Mouse (Mus musculus) neural tube, embryonic 12.5 days (tissue): ENCODE measurements around the gene Bsn. TPM values are rescaled to one million over a fixed set of nuclear protein-coding genes. Genes with fewer than 3 reads are reported as not detected.
"Not testable (repeated sequence)": the region's sequence is repeated elsewhere in the genome, so short reads cannot be mapped to it uniquely, and the experiment has no call there.

Source experiments
- ATAC-seq: fragments of 200-750 bp; cut with Nextera tagmentation; 2 replicates; pipeline ENCODE4 v1.8.0; 2017; ENCODE audit warnings: low read depth, mild to moderate bottlenecking, moderate TSS enrichment, moderate library complexity; ENCODE audit not compliant: low FRiP score
- H3K27ac ChIP-seq: fragments of 300-500 bp; sonication (generic); 2 replicates; pipeline ENCODE4 v1.5.1; 2016
- H3K27me3 ChIP-seq: fragments of 300-500 bp; sonication (generic); replicated peaks from 2 replicates; pipeline ENCODE4 v1.6.1; 2016; ENCODE audit warnings: mild to moderate bottlenecking
- H3K36me3 ChIP-seq: fragments of 300-500 bp; sonication (generic); 2 replicates; pipeline ENCODE4 v1.6.1; 2016; ENCODE audit warnings: mild to moderate bottlenecking
- H3K4me1 ChIP-seq: fragments of 300-500 bp; sonication (generic); 2 replicates; pipeline ENCODE4 v1.6.1; 2016
- H3K4me2 ChIP-seq: fragments of 300-500 bp; sonication (generic); replicated peaks from 2 replicates; pipeline ENCODE4 v1.6.1; 2016; ENCODE audit warnings: mild to moderate bottlenecking
- H3K4me3 ChIP-seq: fragments of 300-500 bp; sonication (generic); 2 replicates; pipeline ENCODE4 v1.5.1; 2016
- H3K9ac ChIP-seq: fragments of 300-500 bp; sonication (generic); 2 replicates; pipeline ENCODE4 v1.6.1; 2016; ENCODE audit warnings: mild to moderate bottlenecking
- H3K9me3 ChIP-seq: fragments of 300-500 bp; sonication (generic); 2 replicates; pipeline ENCODE4 v1.6.1; 2016; ENCODE audit warnings: mild to moderate bottlenecking
- WGBS: fragments of 180-500 bp; shearing (Covaris S2); methylation state at CpG from one replicate; pipeline ENCODE4 v1.1.7; 2016; 5-methylcytosine and 5-hydroxymethylcytosine counted together
- polyA plus RNA-seq: library from polyadenylated mRNA; unstranded; fragments of >200 nt; fragmentation: Nextera tagmentation; extraction: Ambion mirVana; gene quantifications from 2 replicates; pipeline ENCODE4 v1.2.1, GENCODE M21; 2016

Bsn gene
- polyA plus RNA-seq, 1 experiment from 2014 or later: 5.3 TPM

- Histone ChIP-seq H3K27me3 (no peaks in the 10 kb centered on the region), H3K4me2 (no peak overlapping the region), H3K9me3 (no peaks in the 10 kb centered on the region), H3K4me1 (0 out of 2 replicates have a peak, but pooled peaks cover 3% of the 10 kb centered on the region), H3K4me3 (no peak overlapping the region), H3K36me3 (no peaks in the 10 kb centered on the region), H3K9ac (no peak overlapping the region), H3K27ac (no peak overlapping the region)
- ATAC-seq: no peak
- 85% methylated on average over 17 of the region's 17 CpGs for WGBS
Observed at GRCm38 (mm10) chr9:108144371-108145270, 45.6 kb downstream of the Bsn start.

GRCm38 (mm10) chr9:108143470-108143869 is 46.7 kb downstream of the Bsn start:
- peaks cover 9% of the 10 kb centered on the region for H3K36me3 ChIP-seq
- H3K4me3 ChIP-seq: no peak overlapping the region
- ATAC-seq: no peak
- H3K9ac ChIP-seq: no peak overlapping the region
- no peaks in the 10 kb centered on the region for H3K9me3 ChIP-seq
- no peak overlapping the region for H3K27ac ChIP-seq
- 0 out of 2 replicates have a peak, but pooled peaks cover 4% of the 10 kb centered on the region for H3K4me1 ChIP-seq
- H3K27me3 ChIP-seq: no peaks in the 10 kb centered on the region
- 79% methylated on average over 2 of the region's 2 CpGs for WGBS
- H3K4me2 ChIP-seq: no peak overlapping the region

GRCm38 (mm10) chr9:108141387-108141786 is 48.8 kb downstream of the Bsn start:
- Histone ChIP-seq H3K4me2 (no peak overlapping the region), H3K9me3 (no peaks in the 10 kb centered on the region), H3K4me1 (0 out of 2 replicates have a peak, but pooled peaks cover 4% of the 10 kb centered on the region), H3K9ac (no peak overlapping the region), H3K27ac (no peak overlapping the region), H3K36me3 (peaks cover 29% of the 10 kb centered on the region), H3K4me3 (no peak overlapping the region), H3K27me3 (no peaks in the 10 kb centered on the region)
- 85% methylated on average over 10 of the region's 10 CpGs for WGBS
- ATAC-seq: no peak

GRCm38 (mm10) chr9:108139963-108140695 is 50.1 kb downstream of the Bsn start:
- Histone ChIP-seq H3K36me3 (peaks cover 30% of the 10 kb centered on the region), H3K4me3 (no peak overlapping the region), H3K9ac (no peak overlapping the region), H3K4me2 (no peak overlapping the region), H3K4me1 (0 out of 2 replicates have a peak, but pooled peaks cover 4% of the 10 kb centered on the region), H3K27ac (no peak overlapping the region), H3K9me3 (no peaks in the 10 kb centered on the region), H3K27me3 (no peaks in the 10 kb centered on the region)
- 78% methylated on average over 7 of the region's 7 CpGs for WGBS
- ATAC-seq: no peak

GRCm38 (mm10) chr9:108139169-108139962 is 50.8 kb downstream of the Bsn start:
- no peak overlapping the region for H3K27ac ChIP-seq
- no peaks in the 10 kb centered on the region for H3K27me3 ChIP-seq
- no peak overlapping the region for H3K4me2 ChIP-seq
- 0 out of 2 replicates have a peak, but pooled peaks cover 4% of the 10 kb centered on the region for H3K4me1 ChIP-seq
- ATAC-seq: no peak
- H3K4me3 ChIP-seq: no peak overlapping the region
- 89% methylated on average over 17 of the region's 17 CpGs for WGBS
- H3K9ac ChIP-seq: no peak overlapping the region
- H3K36me3 ChIP-seq: peaks cover 30% of the 10 kb centered on the region
- H3K9me3 ChIP-seq: no peaks in the 10 kb centered on the region

GRCm38 (mm10) chr9:108138118-108138517 is 52.1 kb downstream of the Bsn start:
- Histone ChIP-seq H3K9me3 (no peaks in the 10 kb centered on the region), H3K4me1 (0 out of 2 replicates have a peak, but pooled peaks cover 4% of the 10 kb centered on the region), H3K27ac (no peak overlapping the region), H3K4me2 (no peak overlapping the region), H3K9ac (no peak overlapping the region), H3K27me3 (no peaks in the 10 kb centered on the region), H3K4me3 (no peak overlapping the region), H3K36me3 (peaks cover 30% of the 10 kb centered on the region)
- WGBS: 84% methylated on average over 6 of the region's 6 CpGs
- ATAC-seq: no peak

- Histone ChIP-seq H3K4me3 (no peak overlapping the region), H3K36me3 (peaks cover 30% of the 10 kb centered on the region), H3K9ac (no peak overlapping the region), H3K27me3 (no peaks in the 10 kb centered on the region), H3K9me3 (no peaks in the 10 kb centered on the region), H3K27ac (no peak overlapping the region), H3K4me2 (no peak overlapping the region), H3K4me1 (0 out of 2 replicates have a peak, but pooled peaks cover 4% of the 10 kb centered on the region)
- no peak for ATAC-seq
- WGBS: 70% methylated on average over 17 of the region's 17 CpGs
Observed at GRCm38 (mm10) chr9:108137523-108137922, 52.7 kb downstream of the Bsn start.

- Histone ChIP-seq H3K4me1 (0 out of 2 replicates have a peak, but pooled peaks cover 4% of the 10 kb centered on the region), H3K9ac (no peak overlapping the region), H3K4me3 (no peak overlapping the region), H3K27ac (no peak overlapping the region), H3K27me3 (no peaks in the 10 kb centered on the region), H3K4me2 (no peak overlapping the region), H3K36me3 (peaks cover 30% of the 10 kb centered on the region), H3K9me3 (no peaks in the 10 kb centered on the region)
- ATAC-seq: no peak
- 85% methylated on average over 6 of the region's 6 CpGs for WGBS
Observed at GRCm38 (mm10) chr9:108136930-108137462, 53.2 kb downstream of the Bsn start.

- Histone ChIP-seq H3K4me2 (no peak overlapping the region), H3K9ac (no peak overlapping the region), H3K27ac (no peak overlapping the region), H3K27me3 (no peaks in the 10 kb centered on the region), H3K9me3 (no peaks in the 10 kb centered on the region), H3K36me3 (peaks cover 30% of the 10 kb centered on the region), H3K4me3 (no peak overlapping the region), H3K4me1 (0 out of 2 replicates have a peak, but pooled peaks cover 4% of the 10 kb centered on the region)
- no peak for ATAC-seq
- 38% methylated on average over 1 of the region's 1 CpGs for WGBS
Observed at GRCm38 (mm10) chr9:108136225-108136624, 54.0 kb downstream of the Bsn start.

- not testable (repeated sequence) for H3K4me1 ChIP-seq, H3K27me3 ChIP-seq, H3K4me2 ChIP-seq, ATAC-seq, H3K9me3 ChIP-seq, H3K9ac ChIP-seq, H3K4me3 ChIP-seq, H3K27ac ChIP-seq
- H3K36me3 ChIP-seq: peaks cover 30% of the 10 kb centered on the region
- WGBS: 98% methylated on average over 3 of the region's 3 CpGs
Observed at GRCm38 (mm10) chr9:108135679-108136078, 54.5 kb downstream of the Bsn start.

GRCm38 (mm10) chr9:108133478-108133877 is 56.7 kb downstream of the Bsn start:
- 63% methylated on average over 1 of the region's 1 CpGs for WGBS
- Histone ChIP-seq H3K27me3 (no peaks in the 10 kb centered on the region), H3K36me3 (peaks cover 21% of the 10 kb centered on the region), H3K4me3 (no peak overlapping the region), H3K9me3 (no peaks in the 10 kb centered on the region), H3K27ac (no peak overlapping the region), H3K9ac (no peak overlapping the region), H3K4me1 (no peaks in the 10 kb centered on the region), H3K4me2 (no peak overlapping the region)
- no peak for ATAC-seq
